Mouse (Mus musculus): ENCODE measurements at regions not wholly inside any gene's neighbourhood (a gene's known extent, or its start where the extent isn't known, plus 50 kb on each side); places are given as distances from the start of the nearest gene placed in this dataset.
"Not testable (repeated sequence)": the region's sequence is repeated elsewhere in the genome, so short reads cannot be mapped to it uniquely, and the experiment has no call there.

DNA sequence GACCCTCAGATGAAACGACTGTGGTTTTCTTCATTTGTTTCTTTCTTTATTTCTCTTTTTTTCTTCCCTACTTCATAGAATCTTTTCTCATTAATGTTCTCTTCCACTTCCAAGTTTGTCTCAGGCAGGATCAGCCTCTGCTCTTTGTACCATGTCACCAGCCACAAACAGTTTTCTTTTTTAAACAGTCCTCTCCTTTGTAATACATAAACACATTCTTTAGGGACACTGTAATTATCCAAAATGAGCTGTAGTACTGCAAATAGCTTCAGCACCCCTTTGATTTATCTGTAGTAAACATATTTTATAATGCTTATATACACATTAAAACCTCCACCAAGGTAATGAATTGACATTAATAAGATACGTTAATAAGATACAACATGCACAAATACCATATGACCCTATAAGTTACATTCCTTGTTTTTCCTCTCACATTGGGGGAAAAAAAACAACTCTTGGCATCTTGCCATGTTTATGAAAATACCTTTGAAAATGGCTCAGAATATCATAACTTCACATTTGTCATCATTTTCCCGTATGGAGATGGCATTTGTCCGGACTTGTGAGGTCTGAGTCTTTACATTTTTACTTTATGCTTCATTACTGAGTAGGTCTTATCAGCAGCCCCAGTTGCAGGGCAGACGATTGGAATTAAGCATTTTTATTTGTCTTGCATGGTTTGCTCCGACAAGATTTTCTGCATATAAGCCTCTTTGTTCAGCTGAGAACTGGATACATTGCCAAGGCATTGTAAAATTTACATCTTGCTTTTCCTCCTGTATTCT lies 1070.5 kb downstream of the Diaph3 start:
- no peaks in the 10 kb centered on the region for H3K4me1 ChIP-seq (ENCODE audit: control insufficient read depth, insufficient read depth, low read length)
- no peaks in the 10 kb centered on the region for H3K27me3 ChIP-seq (replicated peaks; ENCODE audit: control insufficient read depth, insufficient read depth, low read length)
- H3K4me2 ChIP-seq (ENCODE audit: low read depth, low read length), result no peak overlapping the region
- no peak overlapping the region for H3K4me3 ChIP-seq (ENCODE audit: low read length)
- 49% methylated on average over 6 of the region's 6 CpGs for WGBS
- H3K9ac ChIP-seq (ENCODE audit: low read depth, low read length), result no peak overlapping the region
- no peaks in the 10 kb centered on the region for H3K36me3 ChIP-seq (ENCODE audit: control insufficient read depth, insufficient read depth, low read length)
- no peak overlapping the region for H3K27ac ChIP-seq (ENCODE audit: low read length)
- no peak for ATAC-seq
- no peaks in the 10 kb centered on the region for H3K9me3 ChIP-seq (ENCODE audit: control insufficient read depth, low read length)

DNA sequence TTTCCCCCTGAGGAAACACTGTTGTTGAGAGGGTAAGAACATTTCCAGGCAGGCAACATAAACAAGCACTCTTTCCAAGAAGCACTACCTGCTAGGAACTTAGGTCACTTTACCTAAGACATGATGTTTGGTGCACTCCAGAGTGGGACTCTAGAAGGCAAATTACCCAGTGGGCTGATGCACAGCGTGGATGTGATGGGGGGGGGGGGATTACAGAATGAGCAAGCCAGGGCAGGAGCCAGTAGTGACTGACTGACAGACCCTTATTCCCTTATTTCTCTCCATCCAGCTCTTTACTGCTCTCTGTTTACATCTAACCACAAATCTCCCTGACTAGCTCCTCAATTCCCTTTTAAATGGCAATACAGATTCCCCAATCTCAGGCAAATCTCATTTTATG lies 1071.7 kb downstream of the Diaph3 start:
- WGBS, result 44% methylated on average over 1 of the region's 1 CpGs
- no peaks in the 10 kb centered on the region for H3K4me1 ChIP-seq (ENCODE audit: control insufficient read depth, insufficient read depth, low read length)
- no peak overlapping the region for H3K4me3 ChIP-seq (ENCODE audit: low read length)
- no peak overlapping the region for H3K4me2 ChIP-seq (ENCODE audit: low read depth, low read length)
- no peak for ATAC-seq
- no peaks in the 10 kb centered on the region for H3K27me3 ChIP-seq (replicated peaks; ENCODE audit: control insufficient read depth, insufficient read depth, low read length)
- no peak overlapping the region for H3K9ac ChIP-seq (ENCODE audit: low read depth, low read length)
- no peaks in the 10 kb centered on the region for H3K9me3 ChIP-seq (ENCODE audit: control insufficient read depth, low read length)
- H3K36me3 ChIP-seq (ENCODE audit: control insufficient read depth, insufficient read depth, low read length), result no peaks in the 10 kb centered on the region
- H3K27ac ChIP-seq (ENCODE audit: low read length), result no peak overlapping the region

DNA sequence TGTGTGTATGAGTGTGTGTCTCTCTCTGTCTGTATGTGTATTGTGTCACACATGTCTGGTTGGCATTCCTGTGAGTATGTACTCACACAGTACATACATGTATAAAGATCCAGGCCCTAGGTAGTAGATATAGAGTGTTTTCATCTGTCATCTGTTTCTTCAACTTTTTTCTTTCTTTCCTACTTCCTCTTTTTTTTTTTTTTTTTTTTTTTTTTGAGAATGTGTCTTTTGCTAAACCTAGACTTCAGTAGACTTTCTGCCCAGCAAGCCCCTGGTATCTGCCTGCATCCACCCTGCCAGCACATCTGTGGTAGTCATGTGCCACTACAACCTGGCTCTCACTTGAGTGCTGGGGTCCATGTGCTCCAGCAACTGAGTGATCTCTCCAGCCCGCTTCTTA lies 1073.3 kb downstream of the Diaph3 start:
- H3K9me3 ChIP-seq (ENCODE audit: control insufficient read depth, low read length), result no peaks in the 10 kb centered on the region
- ATAC-seq, result no peak
- no peaks in the 10 kb centered on the region for H3K4me1 ChIP-seq (ENCODE audit: control insufficient read depth, insufficient read depth, low read length)
- no peak overlapping the region for H3K9ac ChIP-seq (ENCODE audit: low read depth, low read length)
- H3K36me3 ChIP-seq (ENCODE audit: control insufficient read depth, insufficient read depth, low read length), result no peaks in the 10 kb centered on the region
- 88% methylated on average over 1 of the region's 1 CpGs for WGBS
- no peak overlapping the region for H3K4me2 ChIP-seq (ENCODE audit: low read depth, low read length)
- H3K27ac ChIP-seq (ENCODE audit: low read length), result no peak overlapping the region
- no peaks in the 10 kb centered on the region for H3K27me3 ChIP-seq (replicated peaks; ENCODE audit: control insufficient read depth, insufficient read depth, low read length)
- no peak overlapping the region for H3K4me3 ChIP-seq (ENCODE audit: low read length)

GRCm38 (mm10) chr14:86063620-86063943 lies 1077.5 kb downstream of the Diaph3 start:
- no peak for ATAC-seq
- Histone ChIP-seq H3K9ac (ENCODE audit: low read depth, low read length) (no peak overlapping the region), H3K4me1 (ENCODE audit: control insufficient read depth, insufficient read depth, low read length) (no peaks in the 10 kb centered on the region), H3K27me3 (replicated peaks; ENCODE audit: control insufficient read depth, insufficient read depth, low read length) (no peaks in the 10 kb centered on the region), H3K36me3 (ENCODE audit: control insufficient read depth, insufficient read depth, low read length) (no peaks in the 10 kb centered on the region), H3K27ac (ENCODE audit: low read length) (no peak overlapping the region), H3K4me2 (ENCODE audit: low read depth, low read length) (no peak overlapping the region), H3K9me3 (ENCODE audit: control insufficient read depth, low read length) (no peaks in the 10 kb centered on the region), H3K4me3 (ENCODE audit: low read length) (no peak overlapping the region)
- 81% methylated on average over 3 of the region's 3 CpGs for WGBS

DNA sequence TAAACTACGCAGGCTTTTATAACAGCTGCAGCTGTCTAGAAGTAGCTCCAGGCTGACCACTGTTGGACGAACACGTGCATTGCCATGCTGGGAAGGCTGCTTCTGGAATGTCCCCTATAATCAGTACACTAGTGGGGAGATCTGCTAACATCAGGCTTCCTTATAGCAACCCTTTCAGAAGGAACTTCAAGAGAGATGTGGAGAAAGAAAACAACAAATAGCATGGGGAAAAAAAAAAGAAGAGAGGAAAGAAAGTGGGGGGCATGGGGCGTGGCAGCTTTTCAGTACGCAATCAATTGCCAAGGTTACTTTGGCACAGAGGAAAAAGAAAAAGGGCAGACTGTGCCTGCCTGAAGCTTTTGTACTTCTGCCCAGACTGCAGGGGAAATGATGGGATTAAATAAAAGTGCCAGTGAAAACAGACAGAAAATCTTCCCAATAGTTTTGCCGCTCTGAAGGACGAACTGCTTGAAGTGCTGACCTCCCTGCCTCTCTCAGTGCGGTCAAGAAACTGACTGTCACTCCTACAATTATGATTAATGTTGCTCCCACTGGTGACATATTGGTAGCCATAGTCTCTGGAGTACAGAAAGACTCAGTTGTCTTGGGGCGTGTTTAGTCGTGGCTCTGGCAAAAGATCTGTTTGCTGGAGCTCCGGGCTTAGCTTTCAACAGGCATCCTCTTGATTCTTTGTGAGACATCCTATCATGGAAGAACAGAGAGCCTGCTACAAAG lies 1078.0 kb downstream of the Diaph3 start:
- Histone ChIP-seq H3K27me3 (replicated peaks; ENCODE audit: control insufficient read depth, insufficient read depth, low read length) (no peaks in the 10 kb centered on the region), H3K27ac (ENCODE audit: low read length) (no peak overlapping the region), H3K36me3 (ENCODE audit: control insufficient read depth, insufficient read depth, low read length) (no peaks in the 10 kb centered on the region), H3K4me3 (ENCODE audit: low read length) (no peak overlapping the region), H3K4me2 (ENCODE audit: low read depth, low read length) (no peak overlapping the region), H3K9ac (ENCODE audit: low read depth, low read length) (no peak overlapping the region), H3K9me3 (ENCODE audit: control insufficient read depth, low read length) (no peaks in the 10 kb centered on the region), H3K4me1 (ENCODE audit: control insufficient read depth, insufficient read depth, low read length) (no peaks in the 10 kb centered on the region)
- WGBS, result 73% methylated on average over 11 of the region's 11 CpGs
- no peak for ATAC-seq

GRCm38 (mm10) chr14:86056991-86057390 lies 1084.0 kb downstream of the Diaph3 start:
- Histone ChIP-seq H3K27ac (ENCODE audit: low read length) (no peak overlapping the region), H3K36me3 (ENCODE audit: control insufficient read depth, insufficient read depth, low read length) (no peaks in the 10 kb centered on the region), H3K27me3 (replicated peaks; ENCODE audit: control insufficient read depth, insufficient read depth, low read length) (no peaks in the 10 kb centered on the region), H3K9ac (ENCODE audit: low read depth, low read length) (no peak overlapping the region), H3K4me3 (ENCODE audit: low read length) (no peak overlapping the region), H3K4me2 (ENCODE audit: low read depth, low read length) (no peak overlapping the region), H3K4me1 (ENCODE audit: control insufficient read depth, insufficient read depth, low read length) (no peaks in the 10 kb centered on the region), H3K9me3 (ENCODE audit: control insufficient read depth, low read length) (no peaks in the 10 kb centered on the region)
- ATAC-seq, result 0 out of 2 replicates have a peak, but pooled peaks have one; percentile 23
- 40% methylated on average over 4 of the region's 4 CpGs for WGBS

DNA sequence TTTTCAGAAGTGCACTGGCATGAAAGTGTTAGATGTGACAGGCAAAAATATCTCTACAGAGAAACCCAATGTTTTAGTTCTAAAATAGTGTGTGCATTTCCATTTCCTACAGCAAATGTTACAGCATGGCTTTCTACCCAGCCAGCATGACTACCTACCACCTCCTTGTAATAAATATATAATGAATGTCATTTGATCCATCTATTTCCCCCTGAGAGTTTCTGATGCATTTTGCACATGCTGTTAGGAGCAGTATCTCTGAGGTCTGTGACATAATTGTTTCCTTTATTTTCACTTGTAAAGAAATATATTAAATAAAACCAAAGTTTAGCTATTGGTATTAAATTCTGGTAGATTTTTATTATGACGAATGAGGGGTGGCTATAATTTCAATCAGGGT lies 1086.4 kb downstream of the Diaph3 start:
- Histone ChIP-seq H3K9me3 (ENCODE audit: control insufficient read depth, low read length) (no peaks in the 10 kb centered on the region), H3K4me2 (ENCODE audit: low read depth, low read length) (no peak overlapping the region), H3K4me1 (ENCODE audit: control insufficient read depth, insufficient read depth, low read length) (no peaks in the 10 kb centered on the region), H3K9ac (ENCODE audit: low read depth, low read length) (no peak overlapping the region), H3K27ac (ENCODE audit: low read length) (no peak overlapping the region), H3K27me3 (replicated peaks; ENCODE audit: control insufficient read depth, insufficient read depth, low read length) (no peaks in the 10 kb centered on the region), H3K4me3 (ENCODE audit: low read length) (no peak overlapping the region), H3K36me3 (ENCODE audit: control insufficient read depth, insufficient read depth, low read length) (no peaks in the 10 kb centered on the region)
- WGBS, result 94% methylated on average over 1 of the region's 1 CpGs
- ATAC-seq, result no peak

GRCm38 (mm10) chr14:86029401-86029800 lies 1111.6 kb downstream of the Diaph3 start:
- H3K27me3 ChIP-seq (replicated peaks; ENCODE audit: control insufficient read depth, insufficient read depth, low read length), result no peaks in the 10 kb centered on the region
- H3K4me3 ChIP-seq (ENCODE audit: low read length), result no peak overlapping the region
- no peaks in the 10 kb centered on the region for H3K36me3 ChIP-seq (ENCODE audit: control insufficient read depth, insufficient read depth, low read length)
- no peak overlapping the region for H3K27ac ChIP-seq (ENCODE audit: low read length)
- H3K4me2 ChIP-seq (ENCODE audit: low read depth, low read length), result no peak overlapping the region
- H3K4me1 ChIP-seq (ENCODE audit: control insufficient read depth, insufficient read depth, low read length), result no peaks in the 10 kb centered on the region
- no peaks in the 10 kb centered on the region for H3K9me3 ChIP-seq (ENCODE audit: control insufficient read depth, low read length)
- no peak for ATAC-seq
- no peak overlapping the region for H3K9ac ChIP-seq (ENCODE audit: low read depth, low read length)

- not testable (repeated sequence) for H3K4me2 ChIP-seq (ENCODE audit: low read depth, low read length); H3K4me3 ChIP-seq (ENCODE audit: low read length); H3K9me3 ChIP-seq (ENCODE audit: control insufficient read depth, low read length); ATAC-seq; H3K27me3 ChIP-seq (replicated peaks; ENCODE audit: control insufficient read depth, insufficient read depth, low read length); H3K9ac ChIP-seq (ENCODE audit: low read depth, low read length); H3K36me3 ChIP-seq (ENCODE audit: control insufficient read depth, insufficient read depth, low read length); H3K4me1 ChIP-seq (ENCODE audit: control insufficient read depth, insufficient read depth, low read length); H3K27ac ChIP-seq (ENCODE audit: low read length)
- 69% methylated on average over 2 of the region's 2 CpGs for WGBS
Observed at GRCm38 (mm10) chr14:86017611-86018010, 1123.4 kb downstream of the Diaph3 start.
